Mouse (Mus musculus) myocyte (in vitro differentiated cells): ENCODE results near the gene Sesn2.

ENCODE experiments used
- MAX ChIP-seq: IDR thresholded peaks from one replicate; pipeline ENCODE4 v1.6.1; 2011; ENCODE audit warnings: low read depth, mild to moderate bottlenecking, control low read depth
- POLR2A ChIP-seq: IDR thresholded peaks from one replicate; pipeline ENCODE4 v1.6.1; 2011; ENCODE audit warnings: low read depth, mild to moderate bottlenecking, control low read depth, moderate library complexity; ENCODE audit not compliant: insufficient read length
- POLR2AphosphoS2 ChIP-seq: IDR thresholded peaks from one replicate; pipeline ENCODE4 v1.6.1; 2011; ENCODE audit warnings: low read depth, control low read depth; ENCODE audit not compliant: insufficient read length
- USF1 ChIP-seq: IDR thresholded peaks from one replicate; pipeline ENCODE4 v1.6.1; 2011; ENCODE audit warnings: low read depth, mild to moderate bottlenecking, control low read depth, moderate library complexity

DNA sequence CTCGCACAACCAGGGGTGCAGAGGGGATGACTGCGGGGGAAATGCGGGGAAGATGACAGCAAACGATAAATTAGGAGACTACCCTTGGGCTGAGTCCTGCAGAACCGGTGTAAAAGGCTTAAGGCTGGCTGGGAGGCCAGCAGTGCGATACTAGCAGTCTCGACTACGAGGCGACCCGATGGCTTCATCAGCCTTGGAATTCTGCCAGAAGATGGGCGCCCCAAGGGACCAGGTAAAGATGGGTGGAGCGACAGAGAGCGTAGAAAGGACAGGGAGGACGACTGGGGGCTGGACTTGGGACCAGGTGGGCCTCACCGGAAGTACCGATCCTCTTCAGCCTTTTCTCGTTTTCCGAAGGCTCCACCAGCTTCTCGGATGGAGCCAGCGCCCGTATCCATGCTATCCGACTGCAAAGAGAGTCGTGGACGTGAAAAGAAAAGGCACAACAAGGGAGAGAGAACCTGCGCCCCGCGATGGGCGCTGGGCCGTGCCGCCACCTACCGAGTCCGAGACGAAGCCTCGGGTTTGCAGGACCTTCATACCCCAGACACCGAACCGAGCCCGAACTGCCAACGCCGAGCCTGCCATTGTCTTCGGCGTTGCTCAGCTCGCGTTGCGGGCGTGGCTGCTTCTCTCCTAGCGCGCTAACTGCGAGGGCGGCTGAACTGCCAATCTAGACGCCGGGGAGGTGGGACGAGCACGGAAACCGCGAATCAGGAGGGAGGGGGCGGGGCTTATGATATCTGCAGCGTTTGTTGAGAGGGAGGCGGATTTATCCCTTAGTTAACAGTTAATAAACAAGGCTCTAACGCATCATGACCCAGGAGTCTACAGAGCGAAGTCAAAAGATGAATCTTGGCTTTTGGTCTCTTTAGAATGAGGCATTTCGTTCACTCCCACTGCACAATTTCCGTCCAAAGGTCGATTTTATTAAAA, 22.9 kb upstream of the Sesn2 start, which contains the start of gene Atpif1:
- TF ChIP-seq POLR2A = peak; percentile 98
- no peak for TF ChIP-seq USF1
- TF ChIP-seq POLR2AphosphoS2 = peak; percentile 97
- no peak for TF ChIP-seq MAX
